In the genomic region with DNA sequence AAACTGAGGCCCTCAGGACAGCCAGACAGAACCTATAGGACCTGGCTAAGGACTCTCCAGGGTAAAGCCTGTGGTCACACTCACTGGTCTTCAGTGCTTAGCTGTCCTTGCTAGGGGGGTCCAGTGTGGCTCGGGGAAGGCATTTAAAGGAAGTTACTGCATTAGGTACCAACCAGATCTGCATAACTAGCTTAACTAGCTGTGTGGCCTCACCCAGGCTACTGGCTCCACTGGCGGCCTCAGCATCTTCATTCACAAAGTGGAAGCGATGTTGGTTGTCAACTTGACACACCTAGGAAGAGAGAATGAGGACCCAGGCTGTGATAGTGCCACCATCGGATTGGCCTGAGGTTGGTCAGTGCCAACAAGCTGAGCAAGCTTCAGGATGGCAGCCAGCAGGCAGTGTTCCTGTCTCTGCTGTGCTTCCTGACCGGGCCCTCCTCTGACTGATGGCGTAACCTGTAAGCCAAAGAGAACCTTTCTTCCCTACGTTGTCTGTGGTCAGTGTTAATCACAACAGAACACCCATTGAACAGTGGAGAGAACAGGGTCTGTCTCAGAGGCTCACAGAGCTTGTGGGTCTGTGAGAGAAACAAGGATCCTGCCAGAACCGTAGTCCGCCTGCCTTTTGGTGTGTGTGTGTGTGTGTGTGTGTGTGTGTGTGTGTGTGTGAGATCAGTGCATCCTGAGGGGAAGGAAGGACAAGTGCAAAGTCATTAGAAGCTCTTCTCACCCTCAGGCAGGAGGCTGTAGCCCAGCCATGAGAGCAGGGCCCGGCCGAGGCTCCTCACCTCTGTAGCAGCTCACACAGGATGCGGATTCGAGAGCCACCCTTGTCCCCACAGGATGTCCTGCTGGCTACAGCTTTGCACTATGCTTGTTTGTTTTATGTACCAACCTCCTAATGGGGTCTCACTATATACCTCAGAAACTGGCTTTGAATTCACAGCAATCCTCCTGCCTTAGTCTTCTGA, we compare ENCODE assay signal across 12 mouse cellular contexts. TPM values are rescaled to one million over a fixed set of nuclear protein-coding genes. Genes with fewer than 3 reads are reported as not detected.
DNase-seq lines count a peak whose midpoint lies in the region; ATAC-seq and TF ChIP-seq lines count a peak whose summit lies in the region.
"Had no signal": no experiment of that assay in that cellular context is flagged by ENCODE, and none has a peak within 500 bp of the region (broad histone marks: within the 10 kb centered on the region; RNA-seq: fewer than 3 reads in every experiment).

No protein-coding gene starts in this region.

- no peak for ATAC-seq in kidney, postnatal 0 days (replicated peaks; ENCODE audit: low FRiP score, low read depth)
- ATAC-seq in hematopoietic stem cell, adult 5-6 weeks (replicated peaks in 1 of 2; ENCODE audit: insufficient read depth in 1 of 2, low FRiP score in 2 of 2, low TSS enrichment in 1 of 2, low read depth in 1 of 2, poor library complexity in 2 of 2, severe bottlenecking in 2 of 2) = peak; percentile 43 to 54
- ATAC-seq in megakaryocyte progenitor cell, adult 5-6 weeks (replicated peaks; ENCODE audit: poor library complexity) = peak; percentile 74
- ATAC-seq: Patski had no signal

- TF ChIP-seq CTCF in kidney, postnatal 0 days (IDR thresholded peaks at IDR 0.05; ENCODE audit: low read depth) = no peak

- 0 out of 2 replicates have a peak, but pooled peaks cover 5% of the 10 kb centered on the region for H3K4me1 ChIP-seq in kidney, postnatal 0 days (replicated peaks; ENCODE audit: insufficient read depth, low read length)
- H3K4me1 ChIP-seq: forebrain, embryonic 12.5 days had no signal

- no peaks in the 10 kb centered on the region for H3K36me3 ChIP-seq in kidney, postnatal 0 days (ENCODE audit: insufficient read depth, low read length)
- H3K36me3 ChIP-seq: forebrain, embryonic 12.5 days had no signal

- peak overlapping the region; percentile 37 for H3K27ac ChIP-seq in kidney, postnatal 0 days
- H3K27ac ChIP-seq: forebrain, embryonic 12.5 days had no signal

- no peaks in the 10 kb centered on the region for H3K9me3 ChIP-seq in kidney, postnatal 0 days (replicated peaks; ENCODE audit: low read length)
- H3K9me3 ChIP-seq: forebrain, embryonic 12.5 days had no signal

- no peak overlapping the region for H3K4me3 ChIP-seq in kidney, postnatal 0 days (replicated peaks; ENCODE audit: low read depth, low read length)
- H3K4me3 ChIP-seq: forebrain, embryonic 12.5 days had no signal

- H3K9ac ChIP-seq in kidney, postnatal 0 days (ENCODE audit: low read depth, low read length) = no peak overlapping the region
- H3K9ac ChIP-seq: forebrain, embryonic 12.5 days had no signal

- WGBS in kidney, postnatal 0 days = 75% methylated on average over 13 of the region's 13 CpGs

- no peak for DNase-seq in kidney, postnatal 0 days (ENCODE audit: low spot score)
- DNase-seq in kidney, adult 8-10 months = no peak
- peak; percentile 52 for DNase-seq in brain, adult 2 months (ENCODE audit: low read depth, low spot score)
- no peak for DNase-seq in spleen, postnatal 10 days (ENCODE audit: low spot score in 2 of 2)
- no peak for DNase-seq in urinary bladder, adult 18-20 months (ENCODE audit: low spot score in 2 of 2)
- DNase-seq: heart, postnatal 36 days; retina, postnatal 1 day had no signal

- no peaks in the 10 kb centered on the region for H3K27me3 ChIP-seq in kidney, postnatal 0 days (ENCODE audit: insufficient read depth, low read length)
- H3K27me3 ChIP-seq: forebrain, embryonic 12.5 days; Patski had no signal

- H3K4me2 ChIP-seq in kidney, postnatal 0 days (ENCODE audit: low read length) = no peak overlapping the region
- H3K4me2 ChIP-seq: forebrain, embryonic 12.5 days; midbrain, embryonic 11.5 days had no signal

RNA-seq across cellular contexts. Expression of a gene that starts 13.4 kb away (rescaled TPM):
- polyA plus RNA-seq in kidney, postnatal 0 days (2015; fragmentation: Nextera tagmentation; extraction: Ambion mirVana) = 0.20 and 0.21 TPM in 2 replicates
- total RNA-seq in hematopoietic stem cell, adult 5-6 weeks (2017) = 0.50 and 1.0 TPM in 2 replicates
- total RNA-seq in megakaryocyte progenitor cell, adult 5-6 weeks (2015) = not detected in 2 replicates
- total RNA-seq in megakaryocyte progenitor cell, adult 5-6 weeks (2017) = 0.37 TPM in 1 of 2 replicates, not detected in the other
- polyA plus RNA-seq: forebrain, embryonic 12.5 days; midbrain, embryonic 11.5 days had no signal

RNA-seq across cellular contexts. Expression of a gene that starts 16.5 kb away (rescaled TPM):
- polyA plus RNA-seq in kidney, postnatal 0 days (2015; fragmentation: Nextera tagmentation; extraction: Ambion mirVana) = 14.0 and 17.9 TPM in 2 replicates
- 128 and 150 TPM in 2 replicates for total RNA-seq in hematopoietic stem cell, adult 5-6 weeks (2017)
- 25.0 and 29.8 TPM in 2 replicates for total RNA-seq in megakaryocyte progenitor cell, adult 5-6 weeks (2015)
- total RNA-seq in megakaryocyte progenitor cell, adult 5-6 weeks (2017) = 32.9 and 46.8 TPM in 2 replicates
